Mouse (Mus musculus): ENCODE data around the gene Myadm. TPM values are rescaled to one million over a fixed set of nuclear protein-coding genes. Genes with fewer than 3 reads are reported as not detected.

Gene Myadm
- total RNA-seq, 2 experiments from 2014 or later, result 3.2 to 12.8 TPM

- no peak for ATAC-seq (replicated peaks; ENCODE audit: poor library complexity)
Measured at GRCm38 (mm10) chr7:3314121-3314520, 25.2 kb downstream of the Myadm start.

- ATAC-seq (replicated peaks; ENCODE audit: poor library complexity), result no peak
Measured at GRCm38 (mm10) chr7:3317704-3318103, 28.8 kb downstream of the Myadm start.

- no peak for ATAC-seq (replicated peaks; ENCODE audit: poor library complexity)
Measured at GRCm38 (mm10) chr7:3320856-3321255, 32.0 kb downstream of the Myadm start.

- no peak for ATAC-seq (replicated peaks; ENCODE audit: poor library complexity)
Measured at GRCm38 (mm10) chr7:3323826-3324225, 34.9 kb downstream of the Myadm start.

GRCm38 (mm10) chr7:3327961-3328360, 39.1 kb downstream of the Myadm start:
- ATAC-seq (replicated peaks; ENCODE audit: poor library complexity), result peak; percentile 26; the same call in 1 of the 2 replicates

- peak; percentile 100 for ATAC-seq (replicated peaks; ENCODE audit: poor library complexity)
Measured at GRCm38 (mm10) chr7:3329776-3330546, 41.1 kb downstream of the Myadm start.

GRCm38 (mm10) chr7:3331171-3331570, 42.3 kb downstream of the Myadm start:
- ATAC-seq (replicated peaks; ENCODE audit: poor library complexity), result no peak

GRCm38 (mm10) chr7:3331581-3332223, 42.8 kb downstream of the Myadm start:
- no peak for ATAC-seq (replicated peaks; ENCODE audit: poor library complexity)

- ATAC-seq (replicated peaks; ENCODE audit: poor library complexity), result no peak
Measured at GRCm38 (mm10) chr7:3332224-3332615, 43.3 kb downstream of the Myadm start.

- ATAC-seq (replicated peaks; ENCODE audit: poor library complexity), result no peak
Measured at GRCm38 (mm10) chr7:3332619-3333521, 44.0 kb downstream of the Myadm start, which contains the start of gene Cacng7. TSS of gene Cacng7 (plus strand) at chr7:3332955.

- ATAC-seq (replicated peaks; ENCODE audit: poor library complexity), result no peak
Measured at GRCm38 (mm10) chr7:3333542-3333941, 44.7 kb downstream of the Myadm start.

GRCm38 (mm10) chr7:3336412-3336811, 47.5 kb downstream of the Myadm start:
- ATAC-seq (replicated peaks; ENCODE audit: poor library complexity), result no peak

GRCm38 (mm10) chr7:3338286-3338935, 49.5 kb downstream of the Myadm start:
- ATAC-seq (replicated peaks; ENCODE audit: poor library complexity), result no peak

GRCm38 (mm10) chr7:3339010-3339409, 50.1 kb downstream of the Myadm start:
- no peak for ATAC-seq (replicated peaks; ENCODE audit: poor library complexity)

GRCm38 (mm10) chr7:3343861-3344260, 55.0 kb downstream of the Myadm start:
- ATAC-seq (replicated peaks; ENCODE audit: poor library complexity), result no peak

GRCm38 (mm10) chr7:3345301-3345700, 56.4 kb downstream of the Myadm start:
- ATAC-seq (replicated peaks; ENCODE audit: poor library complexity), result no peak

- ATAC-seq (replicated peaks; ENCODE audit: poor library complexity), result no peak
Measured at GRCm38 (mm10) chr7:3347366-3348287, 58.7 kb downstream of the Myadm start.

- ATAC-seq (replicated peaks; ENCODE audit: poor library complexity), result no peak
Measured at GRCm38 (mm10) chr7:3348326-3348725, 59.4 kb downstream of the Myadm start.

- no peak for ATAC-seq (replicated peaks; ENCODE audit: poor library complexity)
Measured at GRCm38 (mm10) chr7:3349775-3350174, 60.9 kb downstream of the Myadm start.
